Mouse (Mus musculus): ENCODE data around the gene Mpnd.

The Mpnd gene

GRCm38 (mm10) chr17:56020400-56021084, 15.0 kb downstream of the Mpnd start:
- DNase-seq (ENCODE audit: low spot score in 2 of 2): no peak

GRCm38 (mm10) chr17:56021161-56021910, 15.8 kb downstream of the Mpnd start:
- DNase-seq (ENCODE audit: low spot score in 2 of 2): no peak

- DNase-seq (ENCODE audit: low spot score in 2 of 2): no peak
Observed at GRCm38 (mm10) chr17:56022131-56022988, 16.8 kb downstream of the Mpnd start.

DNA sequence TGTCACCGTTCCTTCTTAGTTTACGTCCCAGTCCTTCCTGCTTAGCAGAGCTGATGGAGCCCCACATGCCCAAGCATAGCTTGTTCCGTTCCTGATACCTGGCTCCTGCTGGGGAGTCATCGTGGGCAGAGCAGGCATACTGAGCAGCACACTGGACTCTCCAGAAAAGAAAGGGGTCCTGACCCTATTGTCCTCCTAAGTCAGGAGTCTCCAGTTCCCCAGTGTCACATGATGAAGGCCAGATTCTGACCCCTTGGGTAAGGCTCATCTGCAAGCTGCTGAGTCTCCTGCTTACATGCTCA, 17.4 kb downstream of the Mpnd start:
- no peak for DNase-seq (ENCODE audit: low spot score in 2 of 2)

DNA sequence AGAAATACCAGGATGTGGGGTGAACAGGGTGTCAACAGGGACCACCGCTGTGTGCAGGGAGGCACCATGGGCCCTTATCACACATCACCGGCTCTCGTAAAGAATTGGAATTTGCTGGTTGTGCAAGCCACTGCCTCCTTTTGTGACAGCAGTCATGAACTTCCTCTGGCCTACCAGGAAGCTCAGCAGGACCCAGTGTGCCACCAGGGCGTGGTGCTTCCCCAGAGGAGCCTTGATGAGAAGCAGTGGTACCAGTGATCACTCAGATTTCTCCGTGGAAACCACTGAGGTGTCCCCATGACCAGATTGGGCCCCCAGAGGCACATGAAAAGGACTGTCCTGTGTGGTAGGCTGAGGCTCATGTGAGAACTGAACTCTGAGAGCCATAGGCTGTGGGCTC, 17.9 kb downstream of the Mpnd start:
- DNase-seq (ENCODE audit: low spot score in 2 of 2): peak in 1 of 2 experiments; percentile 24

DNA sequence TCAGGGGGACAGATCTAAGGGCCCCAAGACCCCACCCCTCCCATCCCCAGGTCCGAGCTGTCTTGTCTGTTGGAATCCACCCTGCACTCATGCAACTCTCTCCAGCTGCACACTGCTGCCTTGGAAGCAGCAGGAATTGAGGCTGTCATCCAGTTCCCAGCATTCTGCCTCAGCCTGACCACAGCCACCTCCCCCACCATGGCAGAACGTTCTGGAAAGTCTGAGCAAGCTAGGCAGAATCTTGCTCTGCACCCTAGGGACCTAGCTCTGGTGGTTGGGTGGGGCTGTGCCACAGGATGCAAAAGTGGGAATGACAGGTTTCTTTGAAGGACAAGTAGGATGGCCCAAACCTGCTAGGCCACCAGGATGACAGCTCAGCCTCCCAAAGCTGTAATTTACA, 19.0 kb downstream of the Mpnd start:
- no peak for DNase-seq (ENCODE audit: low spot score in 2 of 2)

DNA sequence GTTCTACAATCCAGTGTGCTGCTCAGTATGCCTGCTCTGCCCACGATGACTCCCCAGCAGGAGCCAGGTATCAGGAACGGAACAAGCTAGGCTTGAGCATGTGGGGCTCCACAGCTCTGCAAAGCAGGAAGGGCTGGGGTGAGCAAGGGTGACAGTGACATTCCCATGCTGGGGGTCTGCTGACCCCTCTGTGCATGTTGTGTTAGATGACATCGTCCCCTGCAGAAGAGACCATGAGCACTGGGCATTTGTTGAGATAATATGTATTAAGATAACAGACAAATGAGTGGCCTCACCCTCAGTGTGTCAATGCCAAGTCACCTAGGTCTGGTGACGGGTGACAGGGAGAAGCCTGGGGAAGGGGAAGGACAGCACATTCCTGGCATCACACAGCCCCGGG, 19.4 kb downstream of the Mpnd start:
- DNase-seq (ENCODE audit: low spot score in 2 of 2): no peak

- DNase-seq (ENCODE audit: low spot score in 2 of 2): no peak
Observed at GRCm38 (mm10) chr17:56026303-56026702, 20.8 kb downstream of the Mpnd start.

- DNase-seq (ENCODE audit: low spot score in 2 of 2): no peak
Observed at GRCm38 (mm10) chr17:56026881-56027280, 21.4 kb downstream of the Mpnd start.

GRCm38 (mm10) chr17:56027801-56028441, 22.4 kb downstream of the Mpnd start:
- DNase-seq (ENCODE audit: low spot score in 2 of 2): no peak

DNA sequence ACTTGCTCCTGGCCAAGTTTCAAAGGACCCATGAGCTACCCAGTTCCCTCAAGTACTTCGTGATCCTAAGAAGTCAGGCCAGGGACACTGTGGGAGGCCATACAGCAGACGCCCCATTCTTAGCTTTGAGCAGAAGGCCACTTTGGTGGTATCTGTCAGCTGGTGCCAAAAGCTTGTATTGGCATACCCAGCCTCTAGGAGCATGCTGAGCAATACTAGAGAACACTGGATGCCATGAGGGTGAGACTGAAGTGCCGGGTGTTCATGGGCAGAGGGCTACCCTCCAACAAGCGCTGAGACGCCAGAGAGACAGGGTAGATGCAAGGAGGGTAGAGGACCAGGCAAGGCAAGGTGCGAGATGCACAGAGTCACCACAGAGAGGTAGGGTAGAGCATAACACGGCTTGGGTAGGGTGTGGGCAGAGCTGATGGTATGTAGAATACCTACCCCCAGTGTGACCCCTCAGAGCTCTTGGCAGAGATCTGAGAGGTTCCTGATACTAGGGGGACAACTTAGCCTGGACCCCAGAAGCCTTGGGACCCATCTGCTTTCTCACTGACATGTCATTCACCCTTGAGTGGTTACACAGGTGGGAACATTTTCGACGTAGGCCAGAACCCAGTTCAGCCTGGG, 24.8 kb downstream of the Mpnd start:
- DNase-seq (ENCODE audit: low spot score in 2 of 2): no peak

- DNase-seq (ENCODE audit: low spot score in 2 of 2): peak; percentile 50 to 66
Observed at GRCm38 (mm10) chr17:56030919-56031318, 25.4 kb downstream of the Mpnd start.

DNA sequence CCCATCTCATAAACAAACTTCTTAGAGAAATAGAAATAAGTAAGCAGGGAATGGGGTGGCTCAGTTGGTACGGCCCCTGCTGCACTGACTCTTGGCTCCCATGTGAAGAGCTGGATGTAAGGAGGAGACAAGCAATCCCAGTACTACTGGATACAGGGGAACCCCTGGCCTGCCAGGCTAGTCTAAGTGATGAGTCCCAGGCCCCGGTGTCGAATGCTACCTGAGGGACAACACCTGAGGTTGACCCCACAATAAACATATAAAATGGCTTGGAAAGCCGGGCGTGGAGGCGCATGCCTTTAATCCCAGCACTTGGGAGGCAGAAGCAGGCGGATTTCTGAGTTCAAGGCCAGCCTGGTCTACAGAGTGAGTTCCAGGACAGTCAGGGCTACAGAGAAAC, 25.9 kb downstream of the Mpnd start:
- no peak for DNase-seq (ENCODE audit: low spot score in 2 of 2)

DNA sequence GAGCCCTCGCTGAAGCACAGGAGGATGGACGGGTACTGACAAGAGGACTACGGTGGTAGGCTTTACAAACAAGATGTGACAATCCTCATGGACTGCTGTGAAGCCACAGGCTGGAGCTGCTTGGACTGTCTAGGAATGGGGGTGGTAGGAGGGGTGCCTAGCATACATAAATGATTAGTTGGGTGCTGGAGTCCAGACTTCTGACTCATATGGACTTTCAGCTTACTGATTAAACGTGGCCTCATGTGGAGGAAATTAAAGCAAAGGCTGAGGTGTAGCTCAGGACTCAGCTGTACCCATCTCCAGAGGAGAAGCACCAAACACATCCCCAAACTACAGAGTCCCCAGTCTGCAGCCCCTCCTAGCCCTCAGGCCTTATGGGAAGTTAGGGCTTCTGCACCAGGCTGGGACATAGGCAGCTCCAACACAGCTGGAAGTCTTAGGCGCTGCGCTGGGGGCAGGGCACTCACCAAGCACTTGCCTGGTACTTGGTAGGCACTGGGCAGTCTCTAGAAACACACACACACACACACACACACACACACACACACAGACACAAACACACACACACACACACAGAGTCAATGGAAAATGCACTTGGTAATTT, 26.7 kb downstream of the Mpnd start:
- DNase-seq (ENCODE audit: low spot score in 2 of 2): no peak

DNA sequence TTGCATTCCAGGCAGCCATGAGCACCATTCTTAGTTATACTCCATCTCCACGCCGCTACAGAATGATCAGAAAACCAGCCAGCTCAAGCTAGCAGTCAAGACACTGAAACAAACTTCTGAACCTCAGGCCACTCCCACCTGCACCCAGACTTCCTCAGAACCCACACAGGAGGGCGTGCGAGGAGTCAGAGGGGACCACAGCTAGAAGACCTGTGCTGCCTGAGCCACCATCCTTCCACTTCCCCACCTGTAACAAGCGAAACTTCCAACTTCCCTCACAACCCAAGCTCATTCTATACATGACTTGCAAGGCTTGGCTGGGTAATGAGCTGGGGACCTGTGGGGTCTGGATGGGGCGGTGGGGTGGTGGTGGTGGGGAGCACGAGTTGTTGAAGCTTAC, 27.3 kb downstream of the Mpnd start:
- no peak for DNase-seq (ENCODE audit: low spot score in 2 of 2)

GRCm38 (mm10) chr17:56034040-56034725, 28.7 kb downstream of the Mpnd start:
- DNase-seq (ENCODE audit: low spot score in 2 of 2): peak; percentile 54 to 55

GRCm38 (mm10) chr17:56034726-56035100, 29.2 kb downstream of the Mpnd start:
- no peak for DNase-seq (ENCODE audit: low spot score in 2 of 2)

DNA sequence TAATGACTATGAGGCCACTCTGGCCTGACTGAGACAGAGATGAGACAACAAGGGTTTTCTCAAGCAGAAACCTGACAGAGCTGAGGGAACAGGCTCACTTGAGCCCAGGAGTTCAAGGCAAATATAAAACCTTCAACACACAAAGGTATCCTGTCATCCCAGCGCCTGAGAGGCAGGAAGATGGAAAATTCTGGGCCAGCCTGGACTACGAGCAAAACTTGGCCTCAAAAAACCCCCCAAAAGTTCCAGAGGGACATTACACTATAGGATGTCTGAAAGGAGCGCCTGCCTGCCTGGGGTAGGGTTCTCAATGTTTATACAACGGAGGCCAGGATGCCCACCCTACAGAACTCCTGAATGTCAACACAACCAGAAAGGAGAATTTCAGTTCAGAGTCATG, 29.7 kb downstream of the Mpnd start:
- DNase-seq (ENCODE audit: low spot score in 2 of 2): no peak

DNA sequence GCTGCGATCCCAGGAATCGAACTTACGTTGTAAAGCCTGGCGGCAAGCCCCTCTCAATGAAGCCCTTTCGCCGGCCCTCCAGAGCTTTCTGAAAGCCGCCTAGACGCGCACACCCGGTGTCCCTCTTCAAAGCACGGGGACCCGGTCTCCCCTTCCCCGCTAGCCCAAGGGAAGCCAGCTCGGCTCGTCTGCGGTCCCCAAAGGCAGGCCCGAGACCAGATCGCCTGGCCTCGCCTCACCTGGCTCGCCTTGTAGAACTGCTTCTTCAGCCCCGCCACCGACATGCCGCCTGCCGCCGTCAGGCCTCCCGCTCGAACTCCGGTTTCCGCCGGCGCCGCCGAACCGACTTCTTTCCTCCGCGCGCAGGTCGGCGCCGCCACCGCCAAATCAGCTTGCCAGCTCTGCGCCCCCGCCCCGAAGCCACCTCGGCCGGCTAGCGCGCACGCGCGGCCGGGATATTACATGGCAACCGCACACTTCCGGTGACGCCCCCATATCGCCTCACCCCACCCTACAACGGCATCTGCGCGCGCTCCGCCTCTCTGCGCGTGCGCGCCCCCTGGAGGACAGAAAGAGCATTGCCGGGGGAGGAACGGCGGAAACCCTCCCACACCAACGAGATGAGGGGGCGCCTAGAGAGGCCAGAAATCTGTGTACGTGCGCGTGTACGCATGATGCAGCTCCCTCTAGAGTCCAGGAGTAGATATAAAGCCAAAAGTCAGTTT, 30.8 kb downstream of the Mpnd start, which contains the start of gene Sh3gl1:
TSS of gene Sh3gl1 (minus strand) at position 460 of the 725 bp plus-strand sequence.
- DNase-seq (ENCODE audit: low spot score in 2 of 2): peak; percentile 98 to 99

DNA sequence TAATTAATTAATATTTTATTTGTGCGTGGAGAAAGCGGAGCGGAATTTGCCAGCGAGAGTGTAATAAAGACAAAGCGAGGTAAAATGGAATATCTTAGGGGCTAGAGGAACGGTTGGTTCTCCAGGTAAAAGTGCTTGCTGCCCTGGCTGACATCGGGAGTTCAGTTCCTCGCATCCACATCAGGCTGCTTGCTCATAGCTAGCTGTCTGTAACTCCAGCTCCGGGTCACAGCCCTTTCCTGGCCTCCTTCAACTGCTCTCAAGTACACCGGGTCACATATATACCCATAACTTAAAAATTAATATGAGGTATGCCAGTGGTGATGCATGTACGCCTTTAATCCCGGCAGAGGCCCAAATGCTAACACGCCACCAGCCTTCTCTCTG, 31.4 kb downstream of the Mpnd start:
- DNase-seq (ENCODE audit: low spot score in 2 of 2): no peak
